Mouse (Mus musculus) spleen, postnatal 14 days (tissue): Measurements from ENCODE around the gene Rassf3.
A peak's percentile ranks its signal among the peaks of the same experiment; 100 is the strongest.

Experiments
- DNase-seq, 2 experiments: peaks; one replicate each; pipeline ENCODE4 v3.0.0; 2021 to 2022; ENCODE audit warnings: low spot score in 2 of 2

Gene Rassf3

DNA sequence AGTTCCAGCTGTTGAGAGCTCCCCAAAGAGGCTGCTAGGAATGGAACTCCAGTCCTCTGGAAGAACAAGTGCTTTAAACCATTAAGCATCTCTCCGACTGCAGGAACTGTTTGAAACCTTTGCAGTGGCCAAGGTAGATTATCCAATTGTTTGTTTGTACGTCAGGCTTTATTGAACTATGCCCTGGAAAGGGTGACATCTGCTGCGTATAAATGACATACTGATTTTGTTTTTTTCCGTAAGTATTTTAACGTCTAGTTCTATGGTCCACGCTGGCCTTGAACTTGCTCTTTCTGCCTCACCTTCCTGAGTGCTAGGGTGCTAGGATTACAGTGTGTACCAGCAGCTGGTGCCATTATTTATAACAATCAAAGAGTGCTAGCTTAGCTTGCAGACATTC, 13.8 kb upstream of the Rassf3 start:
- no peak for DNase-seq

DNA sequence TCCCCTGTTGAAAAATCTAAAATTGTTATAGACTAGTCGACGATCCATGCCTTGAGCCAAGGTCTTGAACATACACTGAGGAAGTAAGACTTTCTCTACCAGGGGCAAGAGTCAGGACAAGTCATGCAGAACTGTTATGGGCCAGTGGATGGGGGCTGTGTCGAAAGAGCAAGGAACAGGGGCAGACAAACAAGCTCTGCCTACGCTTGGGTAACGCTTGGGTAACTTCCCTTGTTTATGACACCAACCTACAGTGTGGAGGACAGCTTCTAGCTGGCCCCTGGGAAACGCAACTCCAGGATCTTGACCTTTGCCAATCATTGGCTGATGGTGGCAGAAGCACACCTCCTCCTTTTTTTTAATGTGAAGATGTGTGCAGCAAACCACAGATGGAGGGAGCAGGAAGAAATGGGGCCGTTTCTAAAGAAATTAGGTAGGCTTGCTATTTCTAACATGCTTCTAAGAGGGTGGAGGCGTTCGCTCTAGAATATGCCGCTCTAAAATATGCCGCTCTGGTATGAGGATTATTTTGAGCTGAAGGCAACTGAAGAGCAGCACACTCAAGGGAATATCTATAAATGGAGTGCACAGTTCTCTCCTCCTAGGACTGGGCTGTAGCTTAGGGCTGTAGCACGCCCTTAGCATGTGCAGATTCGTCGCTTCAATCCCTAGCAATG, 12.6 kb upstream of the Rassf3 start:
- DNase-seq, result peak in 1 of 2 experiments; percentile 32

DNA sequence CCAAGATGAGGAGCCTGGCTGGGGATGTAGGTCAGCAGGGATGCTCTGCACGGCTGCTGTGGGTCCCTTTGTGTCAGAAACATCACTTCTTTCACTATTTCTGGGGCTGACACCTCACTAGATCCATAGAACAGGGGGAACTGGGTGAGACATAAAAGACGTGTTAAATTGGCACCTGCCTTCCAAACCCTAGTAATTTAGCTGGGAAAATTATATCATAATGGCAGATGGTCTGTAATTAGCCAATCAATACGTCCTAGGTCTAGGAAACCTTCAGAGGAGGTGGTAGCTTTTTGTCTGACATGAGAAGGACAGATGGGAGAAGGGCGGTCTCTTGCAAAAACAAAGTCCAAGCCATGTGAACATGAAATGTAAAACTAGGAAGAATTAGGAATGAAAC, 11.6 kb upstream of the Rassf3 start:
- DNase-seq, result no peak

DNA sequence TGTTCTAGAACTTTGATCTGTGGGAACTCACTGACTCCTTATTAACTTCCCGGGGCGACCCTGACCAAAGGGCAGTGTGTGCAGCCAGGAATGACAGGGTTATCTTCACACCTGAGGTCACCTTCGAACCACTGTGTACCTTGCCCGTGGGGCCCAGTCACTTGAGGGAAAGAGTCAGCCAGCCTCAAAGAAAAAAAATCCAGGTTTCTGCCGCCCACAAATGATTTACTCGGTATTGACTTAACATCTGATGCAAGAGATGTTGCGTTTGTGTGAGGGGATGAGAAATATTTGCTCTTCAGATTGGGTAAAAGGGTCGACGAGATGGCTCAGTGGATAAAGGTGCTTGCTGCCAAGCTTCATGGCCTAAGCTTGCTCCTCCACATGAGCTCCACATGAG, 10.2 kb upstream of the Rassf3 start:
- DNase-seq, result no peak

DNA sequence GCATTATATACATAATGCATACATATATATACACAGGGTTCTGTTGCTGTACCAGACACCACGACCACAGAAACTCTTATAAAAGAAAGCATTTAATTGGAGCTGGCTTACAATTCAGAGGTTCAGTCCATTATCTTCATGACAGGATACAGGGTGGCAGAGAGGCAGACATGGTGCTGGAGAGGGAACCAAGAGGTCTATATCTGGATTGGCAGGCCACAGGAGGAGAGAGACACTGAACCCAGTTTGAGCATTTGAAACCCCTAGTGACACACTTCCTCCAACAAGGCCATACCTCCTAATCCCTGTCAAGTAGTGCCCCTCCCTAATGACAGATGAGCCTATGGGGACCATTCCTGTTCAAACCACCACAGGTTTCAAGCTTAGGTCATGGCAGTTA, 7.2 kb upstream of the Rassf3 start:
- no peak for DNase-seq

DNA sequence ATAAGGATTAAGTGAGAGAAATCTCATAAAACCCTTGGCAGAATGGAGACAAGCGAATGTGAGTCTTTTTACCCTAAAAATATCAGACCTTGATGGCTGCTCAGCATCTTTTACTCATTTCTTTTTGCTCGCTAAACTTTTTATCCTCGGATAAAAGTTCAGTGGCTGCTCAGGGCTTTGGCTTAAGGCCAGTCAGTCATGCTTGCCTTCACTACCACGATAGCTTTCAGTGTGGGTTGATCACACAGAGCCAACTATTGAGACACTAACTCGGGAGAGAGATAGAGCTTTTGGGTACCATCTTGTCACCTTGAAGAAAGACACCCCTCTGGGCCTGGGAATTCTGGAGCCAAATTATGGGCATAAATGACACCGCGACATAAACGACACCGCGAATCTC, 5.0 kb upstream of the Rassf3 start:
- no peak for DNase-seq

DNA sequence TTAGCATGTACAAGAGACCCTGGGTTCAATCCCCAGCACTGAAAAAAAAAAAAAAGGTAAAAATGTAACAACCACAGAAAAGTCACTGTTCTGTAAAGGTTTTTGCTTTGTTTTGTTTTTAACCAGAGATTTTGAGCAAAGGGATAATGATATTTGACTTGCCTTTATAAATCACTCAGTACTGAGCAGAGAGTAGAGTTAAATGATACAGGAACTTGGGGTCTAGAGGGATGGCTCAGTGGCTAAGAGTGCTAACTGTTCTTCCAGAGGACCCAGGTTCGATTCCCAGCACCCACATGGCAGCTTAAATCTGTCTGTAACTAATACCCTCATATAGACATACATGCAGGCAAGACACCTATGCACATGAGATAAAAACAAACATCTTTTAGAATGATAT, 3.8 kb upstream of the Rassf3 start:
- DNase-seq, result no peak

DNA sequence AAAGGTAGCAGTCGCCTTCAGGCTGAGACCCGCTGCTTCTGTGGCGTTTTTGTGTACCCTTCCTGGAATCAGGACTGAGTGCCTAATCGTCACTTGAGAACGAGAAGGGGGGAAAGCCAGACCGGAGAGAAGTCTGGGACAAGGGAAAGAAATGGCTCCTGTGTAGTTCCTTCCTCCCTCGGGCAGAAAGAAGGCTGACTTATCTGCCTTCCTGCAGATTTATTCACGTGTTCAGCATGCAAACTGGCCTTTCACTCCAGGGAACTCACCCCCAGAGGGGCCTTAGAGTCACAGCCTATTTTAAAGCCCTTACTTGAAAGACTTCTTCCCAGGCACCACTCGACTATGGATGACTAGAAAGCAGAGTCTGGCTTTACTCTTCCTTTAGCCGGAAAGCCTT, 1.3 kb upstream of the Rassf3 start:
- no peak for DNase-seq

DNA sequence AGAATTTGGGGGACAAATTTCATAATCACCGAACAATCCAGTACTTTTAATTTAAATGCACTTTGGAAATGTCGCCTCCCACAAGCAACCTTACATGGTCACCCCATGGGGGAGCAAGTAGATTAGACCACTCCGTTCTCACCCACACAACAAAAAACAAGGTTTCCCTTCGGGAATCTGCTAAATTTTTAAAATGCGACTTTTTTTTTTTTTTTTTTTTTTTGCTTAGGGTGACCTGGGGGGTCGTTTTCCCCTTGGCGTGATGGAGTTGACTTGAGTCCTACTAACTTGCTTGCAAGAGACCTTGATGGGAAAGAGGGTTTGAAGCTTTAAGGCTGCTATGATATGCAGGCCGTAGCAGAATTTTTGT, 806 bp upstream of the Rassf3 start:
- DNase-seq, result no peak

DNA sequence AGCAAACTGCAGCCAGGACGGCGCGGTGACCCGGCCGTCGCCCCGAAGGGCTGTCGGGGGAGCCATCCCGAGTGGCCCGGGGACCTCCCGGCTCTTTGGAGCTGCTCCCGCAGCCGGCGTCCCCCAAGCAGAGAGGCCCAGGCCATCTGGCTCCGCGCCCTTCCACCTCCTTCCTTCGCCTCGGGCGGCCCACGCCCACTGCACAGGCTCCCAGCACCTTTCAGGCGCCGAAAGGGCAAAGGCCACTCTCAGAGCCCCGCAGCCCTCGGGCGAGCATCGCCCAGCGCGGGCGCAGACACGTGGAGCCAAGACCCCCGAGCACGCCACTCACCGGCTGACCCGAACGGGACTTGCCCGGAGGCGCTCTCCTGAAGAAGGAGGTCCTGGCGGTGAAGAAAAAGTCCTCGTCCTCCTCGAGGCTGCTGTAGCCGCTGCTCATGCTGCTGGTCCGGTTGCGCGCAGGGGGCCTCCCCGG, 438 bp downstream of the Rassf3 start:
- peak; percentile 42 to 58 for DNase-seq

DNA sequence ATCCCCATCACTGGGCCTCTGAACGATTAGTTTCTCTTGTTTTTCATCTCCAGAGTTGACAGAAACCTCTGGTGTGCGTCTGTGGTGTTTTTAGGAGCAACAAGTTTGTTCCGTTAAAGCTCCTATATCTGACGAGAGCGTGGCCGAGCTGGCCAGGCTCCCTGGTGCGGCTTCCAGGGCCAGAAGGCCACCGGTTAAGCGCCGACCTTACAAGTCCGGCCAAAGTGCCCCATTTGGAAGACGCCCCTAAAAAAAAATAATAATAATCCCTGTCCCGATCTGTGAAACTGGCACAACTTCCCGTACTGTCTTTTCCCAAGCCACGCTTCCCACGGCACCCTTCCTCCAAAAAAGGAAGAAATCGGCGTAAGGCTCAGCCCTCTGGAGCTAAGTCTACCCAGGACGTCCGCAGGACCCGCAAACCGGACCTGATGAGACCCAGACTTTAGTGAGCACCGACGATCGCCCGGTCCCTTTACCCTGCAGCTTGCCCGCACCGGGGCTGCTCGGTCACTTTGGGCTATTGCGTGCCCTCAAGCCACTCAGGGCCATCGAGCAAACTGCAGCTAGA, 961 bp downstream of the Rassf3 start:
- peak in 1 of 2 experiments; percentile 15 for DNase-seq

DNA sequence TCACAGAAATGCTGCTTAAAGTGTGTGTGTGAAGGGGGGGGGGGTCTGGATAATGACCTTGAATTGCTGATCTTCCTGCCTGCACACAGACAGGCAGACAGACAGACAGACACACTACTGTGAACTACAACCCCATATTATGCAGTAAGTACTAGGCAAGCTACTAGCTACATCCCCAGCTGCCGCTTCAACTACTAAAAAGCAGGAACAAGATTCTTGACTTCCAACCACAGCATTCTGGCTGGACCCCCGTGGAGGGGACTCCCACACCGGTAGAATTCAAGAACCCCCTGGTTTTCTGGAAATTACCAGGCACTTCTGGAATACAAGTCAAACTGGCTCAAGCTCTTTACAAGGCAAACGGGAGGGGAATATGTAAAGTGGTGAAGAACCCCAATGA, 1.9 kb downstream of the Rassf3 start:
- DNase-seq, result no peak

DNA sequence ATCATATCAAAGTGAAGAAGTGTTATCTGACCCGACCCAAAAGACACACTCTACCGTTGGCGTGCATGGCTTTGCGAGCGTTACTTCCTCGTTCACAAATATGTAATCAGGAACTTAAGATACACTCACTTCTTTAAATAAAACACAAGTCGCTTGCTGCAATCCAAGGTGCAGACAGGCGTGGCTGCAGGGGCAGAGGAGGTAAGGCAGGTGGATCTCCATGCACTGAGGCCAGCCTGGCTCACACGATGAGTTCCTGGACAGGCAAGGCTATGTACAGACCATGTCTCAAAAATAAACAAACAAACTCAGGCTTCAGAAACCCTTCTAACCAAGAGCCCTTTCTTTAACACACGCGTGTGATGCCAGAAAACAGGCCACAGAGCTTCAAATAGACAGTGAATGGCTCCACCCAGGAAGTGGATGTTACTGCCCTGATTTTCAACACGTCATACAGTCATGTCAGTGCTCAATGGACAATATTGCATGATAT, 2.4 kb downstream of the Rassf3 start:
- peak in 1 of 2 experiments; percentile 26 for DNase-seq

DNA sequence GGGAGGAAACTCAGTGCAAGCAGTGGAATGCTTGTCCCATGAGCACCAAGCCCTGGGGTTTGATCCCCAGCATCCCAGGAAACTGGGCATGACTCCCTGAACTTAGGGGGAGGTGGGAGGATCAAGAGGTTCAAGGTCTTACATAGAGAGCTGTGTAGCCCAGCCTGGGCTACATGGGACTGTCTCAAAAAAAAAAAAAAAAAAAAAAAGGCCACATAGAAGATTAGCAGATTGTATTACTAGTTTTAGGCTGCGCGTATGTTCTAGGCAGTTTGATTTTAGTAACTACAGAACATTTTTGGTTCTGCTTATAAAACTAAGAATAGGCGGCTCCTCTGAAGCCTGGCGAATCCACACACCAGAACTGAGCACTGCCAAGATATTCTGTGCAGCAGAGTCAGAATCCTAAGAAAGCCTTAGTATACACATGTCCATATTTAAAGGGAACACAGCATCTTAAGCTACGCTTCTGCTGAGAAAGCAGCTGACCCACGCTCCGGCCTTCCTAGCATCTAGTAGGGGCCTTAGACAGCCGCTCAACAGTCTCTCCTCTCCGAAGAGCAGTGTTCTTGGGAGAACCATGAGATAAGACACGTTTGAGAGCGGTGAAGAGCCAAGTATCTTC, 3.4 kb downstream of the Rassf3 start:
- DNase-seq, result no peak

DNA sequence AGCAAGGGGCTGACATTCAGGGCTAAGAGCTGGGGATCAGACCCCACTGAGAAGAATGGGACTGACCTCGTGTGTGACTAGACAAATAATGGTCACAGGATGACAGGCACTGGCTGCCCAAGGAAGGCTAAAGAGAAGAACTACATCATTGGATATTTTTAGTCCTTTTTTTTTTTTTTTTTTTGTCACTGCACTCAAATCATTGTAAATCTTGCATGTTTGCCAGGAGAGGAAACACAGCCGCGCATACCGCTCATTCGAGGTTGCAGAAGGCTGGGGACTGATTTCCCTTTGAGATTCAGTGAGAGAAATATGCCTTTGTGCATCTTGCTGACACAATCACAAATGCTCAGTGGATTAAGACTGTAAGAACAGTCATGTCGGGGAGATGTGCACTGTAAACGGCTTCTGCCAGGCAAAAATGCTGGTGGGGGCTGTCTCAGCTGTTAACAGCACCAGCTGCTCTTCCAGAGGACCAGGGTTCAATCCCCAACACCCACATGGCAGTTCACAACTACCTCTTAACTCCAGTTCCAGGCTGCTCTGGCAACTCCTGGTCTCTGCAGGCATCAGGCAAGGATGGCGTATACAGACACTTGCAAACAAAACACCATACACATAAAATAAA, 4.5 kb downstream of the Rassf3 start:
- DNase-seq, result no peak

DNA sequence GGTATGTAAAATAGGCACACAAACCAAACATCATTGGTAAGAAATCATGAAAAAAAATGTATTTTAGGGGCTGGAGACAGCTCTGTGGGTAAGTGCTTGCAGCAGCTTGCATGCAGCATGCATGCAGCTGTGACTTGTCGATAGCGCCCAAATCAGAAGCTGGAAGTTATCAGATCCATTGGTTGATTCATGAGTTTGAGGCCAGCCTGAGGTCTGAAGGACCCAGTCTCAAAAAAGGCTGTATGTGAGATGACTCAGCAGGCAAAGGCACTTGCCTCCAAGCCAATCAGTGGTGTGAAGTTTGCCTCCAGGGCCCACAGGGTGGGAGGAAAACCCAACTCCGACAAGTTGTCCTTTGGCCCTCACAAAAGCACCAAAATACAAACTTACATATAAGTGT, 6.5 kb downstream of the Rassf3 start:
- DNase-seq, result no peak

DNA sequence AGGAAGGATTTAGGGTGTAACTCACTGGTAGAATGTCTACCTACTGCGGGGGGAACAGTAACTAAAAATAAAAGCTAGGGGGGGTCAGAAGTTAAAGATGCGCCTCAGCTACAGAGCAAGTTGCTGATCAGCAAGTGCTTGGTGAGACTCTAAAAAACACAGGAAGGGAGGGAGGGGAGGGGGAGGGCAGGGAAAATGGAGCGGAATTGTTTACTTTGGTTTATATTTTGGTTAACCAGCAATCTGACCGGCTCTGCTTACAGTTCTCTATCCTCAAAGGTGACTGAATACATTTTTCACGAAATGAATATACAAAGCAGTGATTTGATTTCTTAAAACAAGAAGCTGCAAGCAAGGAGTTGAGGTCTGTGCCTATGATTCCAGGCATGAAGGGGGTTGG, 7.2 kb downstream of the Rassf3 start:
- no peak for DNase-seq

DNA sequence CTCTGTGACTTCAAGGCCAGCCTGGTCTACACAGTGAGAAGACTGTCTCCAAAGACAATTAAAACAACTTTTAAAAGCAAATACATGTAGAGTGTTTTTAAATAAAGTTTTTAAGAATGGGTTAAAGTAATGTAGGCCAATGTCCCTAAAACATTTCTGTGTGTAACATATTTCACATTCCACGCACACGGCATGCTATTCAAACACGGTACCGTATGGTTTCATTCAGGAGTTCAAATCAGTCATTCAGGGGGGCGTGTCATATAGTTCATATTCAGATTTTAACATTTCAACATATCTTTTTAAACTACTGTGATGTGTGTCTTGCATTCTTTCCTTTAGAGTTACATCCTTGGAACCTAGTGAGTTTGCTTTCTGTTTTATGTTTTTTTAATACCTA, 7.9 kb downstream of the Rassf3 start:
- no peak for DNase-seq

DNA sequence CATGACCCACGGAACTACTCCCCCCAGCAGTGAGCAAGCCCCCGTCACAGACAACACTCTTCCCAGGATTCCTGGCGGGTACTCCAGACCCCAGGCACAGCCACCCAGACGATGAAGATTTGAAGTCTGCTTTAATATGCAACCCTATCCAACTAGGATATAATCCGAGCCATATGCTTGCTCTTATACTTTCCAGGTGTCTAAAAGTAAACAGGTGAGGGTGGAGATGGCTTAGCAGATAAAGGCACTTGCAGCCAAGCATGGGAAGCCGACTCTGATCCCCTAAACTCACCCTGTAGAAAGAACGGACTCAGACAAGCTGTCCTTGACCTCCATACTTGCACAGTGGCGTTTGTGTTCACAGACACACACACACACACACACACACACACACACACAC, 8.4 kb downstream of the Rassf3 start:
- DNase-seq, result no peak

DNA sequence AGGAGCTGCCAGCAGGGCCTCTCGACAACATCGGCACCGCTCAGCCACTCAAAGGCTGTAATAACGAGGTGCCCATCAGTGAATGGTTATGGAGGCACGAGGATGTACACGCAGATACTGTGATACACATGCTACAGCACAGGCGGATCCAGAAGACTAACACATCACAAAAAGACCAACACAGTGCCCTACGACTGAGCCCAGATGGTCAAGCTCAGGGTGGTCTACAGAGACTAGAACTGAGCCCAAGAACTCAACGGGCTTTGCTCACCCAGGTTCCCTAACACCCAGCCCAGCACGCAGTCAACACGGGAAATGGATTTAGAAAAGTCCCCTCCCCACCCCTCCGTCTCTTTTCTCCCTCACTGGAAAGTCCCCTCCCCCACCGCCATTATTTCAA, 9.1 kb downstream of the Rassf3 start:
- no peak for DNase-seq

DNA sequence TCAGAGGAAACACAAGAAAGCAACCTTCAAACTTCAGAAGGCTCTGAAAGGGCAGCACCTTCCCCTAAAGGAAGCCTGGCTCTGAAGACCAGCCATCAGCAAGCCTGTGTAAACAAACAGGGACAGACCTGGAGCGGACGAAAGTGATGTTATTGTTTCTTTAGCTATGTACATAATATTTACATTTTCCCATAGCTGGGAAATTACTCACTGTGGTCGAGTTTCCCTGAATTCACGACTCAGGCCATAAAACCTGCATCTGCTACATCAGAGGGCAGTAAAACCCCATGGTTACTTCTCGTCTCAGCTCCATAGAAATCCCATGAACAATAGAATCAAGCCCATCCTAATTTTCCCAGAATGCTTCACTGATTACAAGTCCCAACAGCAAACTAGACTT, 11.1 kb downstream of the Rassf3 start:
- no peak for DNase-seq

DNA sequence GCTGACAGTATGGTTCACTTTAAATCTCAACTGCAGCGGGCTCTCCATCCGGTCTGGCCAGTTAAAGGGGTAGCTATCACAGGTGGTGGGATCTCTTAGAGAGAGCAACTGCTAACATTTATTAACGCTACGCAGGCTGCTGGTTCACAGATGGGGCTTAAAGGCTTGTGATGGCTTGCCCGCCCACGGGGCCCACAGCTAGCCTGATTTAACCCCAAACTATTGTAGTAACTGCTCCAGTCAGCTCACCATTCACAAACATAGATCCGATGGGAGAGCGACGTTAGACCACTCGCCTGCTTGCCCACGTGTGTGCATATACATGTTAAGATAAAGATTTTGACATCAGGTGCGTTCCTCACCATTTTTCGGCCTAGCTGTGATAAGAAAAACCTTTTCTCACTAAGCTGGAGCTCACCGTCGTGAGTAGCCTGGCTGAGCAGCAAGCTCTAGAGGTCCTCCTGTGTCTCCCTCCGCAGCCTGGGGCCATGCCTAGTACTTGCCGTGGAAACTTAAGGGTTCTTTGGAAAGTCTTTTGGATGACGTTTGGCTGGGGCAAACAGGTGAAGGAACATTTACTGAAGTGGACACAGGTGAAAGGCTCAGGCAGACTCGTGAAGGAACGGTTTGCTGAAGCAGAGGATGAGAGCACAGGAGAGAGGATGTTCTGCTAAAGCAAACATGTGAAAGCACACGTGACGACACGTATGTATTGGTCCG, 13.8 kb downstream of the Rassf3 start:
- DNase-seq, result no peak
